Mouse (Mus musculus) heart, postnatal 14 days (tissue): Measurements from ENCODE around the gene Pomt2. TPM values are rescaled to one million over a fixed set of nuclear protein-coding genes. Genes with fewer than 3 reads are reported as not detected.

ENCODE experiments used
- DNase-seq, 2 experiments: peaks; one replicate each; pipeline ENCODE4 v3.0.0; 2021 to 2022
- intact Hi-C: fragments of 180-260 bp; cut with DNase I; formaldehyde crosslinking; loops from one replicate; pipeline ENCODE4 v1.15.1; 2025
- total RNA-seq, 2 experiments: library from RNA; stranded (reverse); gene quantifications; 2 replicates each; pipeline ENCODE4 v1.2.3; 2021

Gene Pomt2
- total RNA-seq, 2 experiments from 2014 or later = 11.5 to 11.9 TPM

DNA sequence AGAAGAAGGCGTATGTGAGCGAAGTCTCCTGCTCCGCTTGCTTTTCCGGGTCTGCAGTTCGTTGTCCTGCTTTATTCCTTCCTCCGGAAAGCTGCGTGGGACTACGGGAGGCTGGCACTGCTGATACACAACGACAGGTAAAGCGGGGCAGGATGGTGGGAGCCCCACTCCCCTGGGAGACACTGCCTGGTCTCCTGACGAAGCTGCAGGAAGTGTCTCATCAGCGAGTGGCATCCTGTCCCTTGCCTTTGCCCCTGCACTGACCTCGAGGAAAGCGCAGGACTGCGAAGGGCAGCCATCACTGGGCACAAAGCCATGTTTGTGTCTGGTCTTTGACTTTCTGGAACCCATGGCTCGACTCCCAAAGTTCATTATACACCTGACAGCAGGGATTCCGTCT, 90.7 kb downstream of the Pomt2 start:
- no peak for DNase-seq
- intact Hi-C loops = loop anchor here (10.0 kb wide), 1 partner anchor 132 kb away; no protein-coding TSS in a partner anchor

Other genes starting within 250 kb of the Pomt2 start
- 10 to 100 TPM; 44.2 to 45.6 TPM for gene Cipc, start 200.9 kb downstream of the Pomt2 start, total RNA-seq
- not detected for gene Zdhhc22, start 157.5 kb downstream of the Pomt2 start, total RNA-seq
- gene Tmem63c, start 126.6 kb downstream of the Pomt2 start, total RNA-seq = under 1 TPM in 1 of 2 experiments, not detected in 1; 0.07 TPM
- not detected for gene Ngb, start 45.4 kb downstream of the Pomt2 start, total RNA-seq
- gene Gstz1, start 803 bp downstream of the Pomt2 start, total RNA-seq = 10 to 100 TPM; 48.1 to 53.0 TPM
- gene Samd15, start 51.8 kb upstream of the Pomt2 start, total RNA-seq = under 1 TPM; 0.32 to 0.57 TPM
- 1 to 10 TPM; 5.4 to 6.0 TPM for gene Tmed8, start 52.5 kb upstream of the Pomt2 start, total RNA-seq
- gene Noxred1, start 90.8 kb upstream of the Pomt2 start, total RNA-seq = under 1 TPM; 0.33 to 0.66 TPM
- 10 to 100 TPM; 28.9 to 29.8 TPM for gene Vipas39, start 118.3 kb upstream of the Pomt2 start, total RNA-seq
- gene Ahsa1, start 118.5 kb upstream of the Pomt2 start, total RNA-seq = 100 to 1,000 TPM; 103 to 107 TPM
- gene Ism2, start 151.7 kb upstream of the Pomt2 start, total RNA-seq = under 1 TPM in 1 of 2 experiments, not detected in 1; 0.15 TPM
- gene Sptlc2, start 240.4 kb upstream of the Pomt2 start, total RNA-seq = 10 to 100 TPM; 39.4 to 43.5 TPM